Mouse (Mus musculus): ENCODE data around the gene 4933406M09Rik.

Gene 4933406M09Rik

GRCm38 (mm10) chr1:134381795-134382625 is 3.7 kb upstream of the 4933406M09Rik start:
- no peak for DNase-seq

DNA sequence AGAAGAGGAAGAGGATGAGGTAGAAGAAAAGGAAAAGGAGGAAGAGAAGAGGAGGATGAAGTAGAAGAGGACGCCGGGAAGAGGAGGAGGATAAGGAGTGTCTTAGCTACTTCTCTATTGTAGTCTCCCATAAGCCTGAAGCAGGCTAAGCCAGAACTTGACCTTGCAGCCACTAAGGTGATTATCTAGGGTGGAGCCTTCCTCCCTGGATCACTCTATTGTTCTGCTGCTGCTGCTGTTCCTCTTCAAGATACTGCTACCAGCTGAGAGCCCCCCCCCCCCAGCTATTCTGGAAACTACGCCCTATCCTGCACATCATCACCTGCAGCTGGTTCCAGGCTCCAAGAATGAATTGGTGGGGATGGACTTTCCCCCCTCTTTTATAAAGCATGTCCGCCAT is 1.2 kb upstream of the 4933406M09Rik start:
- DNase-seq = no peak

- no peak for DNase-seq
Measured at GRCm38 (mm10) chr1:134385176-134385575, 564 bp upstream of the 4933406M09Rik start.

DNA sequence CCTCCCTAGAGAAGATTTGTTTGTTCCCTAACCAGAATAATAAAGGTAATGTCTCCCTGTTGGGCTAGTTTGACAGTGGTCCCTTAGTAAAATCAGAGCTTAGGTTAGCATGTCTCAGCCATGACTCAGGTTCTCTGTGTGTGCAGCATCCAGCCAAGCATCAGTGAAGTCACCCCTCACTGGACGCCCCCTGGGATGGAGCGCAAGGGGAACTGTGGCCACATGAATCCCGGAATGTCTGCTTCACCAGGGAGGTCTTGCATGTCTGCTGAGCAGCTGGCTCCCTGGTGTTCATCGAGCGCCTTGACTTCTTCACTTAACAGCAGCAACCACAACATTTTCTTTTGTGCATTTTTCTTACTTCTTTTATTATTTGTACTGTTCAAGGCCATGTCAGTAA is 8.1 kb downstream of the 4933406M09Rik start:
- no peak for DNase-seq

GRCm38 (mm10) chr1:134398210-134398609 is 12.5 kb downstream of the 4933406M09Rik start:
- DNase-seq = peak in 1 of 2 experiments; percentile 45

DNA sequence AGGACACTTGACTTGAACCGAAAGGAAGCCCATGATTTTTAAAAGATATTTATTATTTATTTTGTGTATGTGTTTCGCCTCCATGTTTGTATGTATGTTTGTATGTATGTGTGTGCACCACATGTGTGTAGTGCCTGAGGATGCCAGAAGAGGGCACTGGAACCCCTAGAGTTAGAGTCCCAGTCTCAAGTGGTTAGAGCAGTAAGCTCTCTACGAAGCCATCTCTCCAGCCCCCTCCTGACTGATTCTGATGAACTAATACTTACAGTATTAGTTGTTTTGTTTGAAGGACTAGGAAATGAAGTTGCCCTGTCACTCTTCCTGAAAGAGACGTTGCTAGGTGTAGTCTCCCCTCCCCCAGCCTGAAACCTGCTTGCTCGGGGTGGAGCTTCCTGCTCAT is 14.0 kb downstream of the 4933406M09Rik start:
- no peak for DNase-seq

- peak; percentile 77 to 82 for DNase-seq
Measured at GRCm38 (mm10) chr1:134405509-134406413, 20.0 kb downstream of the 4933406M09Rik start, which contains the start of gene Cyb5r1. Gene Cyb5r1, plus strand, starts transcription at chr1:134405559.

GRCm38 (mm10) chr1:134406414-134406771 is 20.7 kb downstream of the 4933406M09Rik start:
- no peak for DNase-seq

- DNase-seq = peak; percentile 43 to 57
Measured at GRCm38 (mm10) chr1:134408080-134408479, 22.3 kb downstream of the 4933406M09Rik start.

GRCm38 (mm10) chr1:134411706-134412629 is 26.2 kb downstream of the 4933406M09Rik start:
- no peak for DNase-seq

DNA sequence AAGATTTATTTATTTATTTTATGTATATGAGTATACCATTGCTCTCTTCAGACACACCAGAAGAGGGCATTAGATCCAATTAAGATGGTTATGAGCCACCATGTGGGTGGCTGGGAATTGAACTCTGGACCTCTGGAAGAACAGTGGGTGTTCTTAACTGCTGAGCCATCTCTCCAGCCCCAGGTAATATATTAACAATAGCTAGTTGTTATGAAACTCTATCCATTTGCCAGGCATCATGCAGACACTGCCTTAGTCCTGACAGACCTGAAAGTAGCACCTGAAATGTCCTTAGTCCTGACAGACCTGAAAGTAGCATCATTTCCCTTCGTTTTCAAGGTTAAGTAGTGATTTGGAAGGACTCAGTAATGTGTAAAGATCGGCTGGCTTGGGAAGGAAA is 28.3 kb downstream of the 4933406M09Rik start:
- peak; percentile 44 to 46 for DNase-seq

DNA sequence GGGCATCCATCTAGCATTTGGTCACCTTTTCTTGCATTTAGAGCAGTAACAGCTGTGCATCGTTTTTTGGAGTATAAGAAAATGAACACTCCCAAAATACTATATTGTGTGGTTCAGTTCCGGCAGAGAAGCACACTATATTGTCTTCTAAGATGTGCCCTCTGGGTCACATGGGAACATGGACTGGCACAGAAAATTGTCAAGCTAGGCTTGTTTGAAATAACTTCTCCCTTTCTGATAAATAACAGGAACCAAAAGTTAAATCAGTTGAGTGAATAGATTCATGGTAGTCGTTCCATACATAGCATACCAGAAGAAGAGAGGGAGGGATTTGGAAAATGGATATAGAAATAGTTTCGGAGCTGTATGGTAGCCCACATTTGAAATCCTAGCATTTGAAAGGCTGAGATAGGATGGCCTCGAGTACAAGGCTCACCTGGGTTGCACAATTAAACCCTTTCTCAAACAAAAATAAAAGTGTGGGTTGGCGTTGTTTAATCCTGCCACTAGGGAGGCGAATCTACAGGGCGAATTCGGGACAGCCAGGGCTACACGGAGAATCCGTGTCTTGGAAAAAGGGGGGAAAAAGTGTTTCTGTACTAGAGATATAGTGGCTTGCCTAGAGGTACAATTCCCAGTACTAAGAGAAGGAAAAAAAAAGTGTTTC is 28.9 kb downstream of the 4933406M09Rik start:
- DNase-seq = no peak

DNA sequence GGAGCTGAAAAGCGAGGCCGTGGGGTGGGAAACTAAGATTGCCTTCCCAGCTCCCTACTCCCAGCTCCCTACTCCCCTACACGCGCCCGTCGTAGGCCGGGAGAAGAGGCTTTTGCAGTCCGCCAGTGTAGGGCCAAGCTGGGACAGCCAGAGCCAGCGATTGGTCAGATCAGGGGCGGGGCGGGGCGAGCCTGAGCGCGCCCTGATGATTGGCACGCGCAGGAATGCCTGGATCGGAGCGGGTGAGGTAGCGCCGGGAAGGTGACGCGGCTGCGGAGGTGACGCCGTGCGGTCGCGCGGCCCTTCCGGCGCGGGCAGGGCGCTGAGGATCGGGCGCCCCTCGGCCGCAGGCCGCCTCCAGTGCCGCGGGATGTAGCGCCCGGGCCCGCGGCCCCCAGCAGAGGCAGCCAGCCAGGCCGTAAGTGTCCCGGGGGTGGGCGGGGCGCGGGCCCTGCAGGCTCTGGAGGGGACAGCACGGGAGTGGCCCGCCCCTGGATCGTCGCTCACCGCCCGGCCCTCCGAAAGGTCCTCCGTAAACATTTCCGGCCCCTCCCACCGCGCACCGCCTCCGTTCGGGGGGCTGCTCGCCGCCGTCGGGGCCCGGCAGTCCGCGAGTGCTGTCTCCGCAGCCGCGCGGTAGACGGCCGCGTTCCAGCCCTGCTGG is 29.6 kb downstream of the 4933406M09Rik start, which contains the start of gene Adipor1:
TSS of gene Adipor1 (plus strand) at position 211 of the 664 bp plus-strand sequence.
- peak; percentile 97 to 98 for DNase-seq

GRCm38 (mm10) chr1:134418414-134418975 is 32.8 kb downstream of the 4933406M09Rik start:
- no peak for DNase-seq

- DNase-seq = no peak
Measured at GRCm38 (mm10) chr1:134419176-134419575, 33.4 kb downstream of the 4933406M09Rik start.

DNA sequence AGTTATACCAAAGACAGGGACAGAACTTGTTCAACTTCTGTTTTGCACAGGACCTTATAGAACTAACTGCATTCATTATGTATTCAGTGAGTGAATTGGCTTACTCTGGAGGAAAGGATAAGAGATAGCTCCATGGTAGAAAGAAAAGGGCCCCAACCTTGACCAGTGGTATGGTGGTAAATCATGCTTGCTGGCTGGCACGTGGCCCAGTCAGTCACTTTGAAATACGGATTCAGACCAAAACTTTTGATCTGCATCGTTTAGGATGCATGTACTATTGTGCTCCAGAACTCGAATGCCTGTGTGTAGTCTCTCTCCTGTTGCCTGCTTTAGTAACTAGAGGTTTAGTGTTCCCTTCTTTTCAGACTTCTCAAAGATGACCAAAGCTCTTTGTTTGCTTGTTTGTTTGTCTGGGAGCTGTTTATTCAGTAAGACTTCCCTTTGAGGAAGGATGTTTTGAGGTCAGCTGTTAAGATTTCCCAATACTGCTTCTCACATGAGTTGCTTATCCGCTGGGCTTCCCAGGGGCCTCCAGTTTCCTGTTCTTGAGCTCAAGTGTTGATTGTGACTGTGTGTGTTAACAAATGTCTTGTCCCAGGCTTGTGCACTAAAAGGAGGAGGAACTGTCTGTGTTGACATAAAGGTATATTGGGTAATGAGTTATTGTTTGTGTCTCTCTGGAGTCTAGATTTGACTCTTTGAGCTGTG is 34.2 kb downstream of the 4933406M09Rik start:
- peak in 1 of 2 experiments; percentile 16 for DNase-seq

DNA sequence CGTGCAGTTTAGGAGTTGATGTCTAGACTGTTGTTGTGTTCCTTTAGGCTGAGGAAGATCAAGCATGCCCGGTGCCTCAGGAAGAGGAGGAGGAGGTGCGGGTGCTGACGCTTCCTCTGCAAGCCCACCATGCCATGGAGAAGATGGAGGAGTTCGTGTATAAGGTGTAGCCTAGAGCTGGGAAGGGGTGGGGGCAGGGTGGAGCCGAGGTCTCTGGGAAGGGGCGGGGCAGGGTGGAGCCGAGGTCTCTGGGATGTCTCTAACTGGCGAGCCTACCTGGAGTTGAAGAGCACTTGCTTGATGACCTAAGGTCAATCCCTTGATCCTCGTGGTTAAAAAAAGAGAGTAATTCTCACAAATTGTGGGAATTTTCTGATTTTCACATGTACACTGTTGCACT is 38.2 kb downstream of the 4933406M09Rik start:
- DNase-seq = no peak

DNA sequence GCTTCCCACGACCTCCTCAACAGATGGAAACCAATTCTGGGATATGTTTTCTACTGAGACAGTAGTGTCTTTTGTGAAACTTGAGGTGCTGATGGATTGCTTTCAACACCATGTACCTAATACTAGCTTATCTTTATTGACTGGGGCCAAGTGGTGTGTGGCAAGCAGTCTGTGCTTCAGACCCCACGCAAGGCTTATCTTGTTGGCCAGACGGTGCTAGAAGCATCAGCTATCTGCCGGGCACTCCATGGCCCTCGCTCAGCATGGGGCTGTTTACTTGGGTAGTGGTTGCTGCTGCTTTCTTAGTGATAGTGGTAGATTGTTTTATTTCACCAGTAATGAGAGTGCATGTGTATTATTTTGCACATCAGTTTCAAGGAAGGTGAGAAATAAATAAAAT is 40.5 kb downstream of the 4933406M09Rik start:
- DNase-seq = no peak

GRCm38 (mm10) chr1:134433002-134433401 is 47.3 kb downstream of the 4933406M09Rik start:
- no peak for DNase-seq

GRCm38 (mm10) chr1:134433473-134433872 is 47.7 kb downstream of the 4933406M09Rik start:
- no peak for DNase-seq
